Mouse (Mus musculus): ENCODE results near the gene Trp53rka.

DNA sequence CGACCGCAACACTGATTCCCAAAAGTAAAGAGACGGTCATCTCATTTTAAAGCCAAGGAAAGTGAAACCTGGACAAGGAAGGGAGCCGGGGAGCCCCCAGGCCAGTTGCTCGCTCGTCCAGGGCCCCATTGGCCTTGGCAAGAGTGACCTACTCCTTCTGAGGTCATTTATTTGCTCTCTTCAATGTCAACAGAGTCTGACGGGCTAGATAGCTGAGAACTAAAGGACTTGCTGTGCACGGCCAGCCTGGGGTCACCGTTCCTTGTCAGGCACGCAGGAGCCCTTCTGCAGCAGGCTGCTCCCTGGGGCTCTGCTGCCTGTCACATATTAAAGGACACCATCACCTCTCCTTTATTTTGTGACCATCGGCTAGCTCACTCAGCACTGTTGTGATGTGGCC lies 21.2 kb downstream of the Trp53rka start:
- TF ChIP-seq CTCF (IDR thresholded peaks at IDR 0.05; ENCODE audit: control insufficient read depth, insufficient read depth, insufficient read length) (no peak), FOSL1 (IDR thresholded peaks at IDR 0.05; ENCODE audit: insufficient read depth, low read length, poor library complexity, severe bottlenecking) (no peak), MAX (IDR thresholded peaks at IDR 0.05) (no peak)

All from C2C12 (cell line).